Mouse (Mus musculus): ENCODE measurements at regions not wholly inside any gene's neighbourhood (a gene's known extent, or its start where the extent isn't known, plus 50 kb on each side); places are given as distances from the start of the nearest gene placed in this dataset.
A peak's percentile ranks its signal among the peaks of the same experiment; 100 is the strongest.

GRCm38 (mm10) chr9:89802658-89803057, 64.4 kb upstream of the Ankrd34c start:
- H3K4me1 ChIP-seq (ENCODE audit: control insufficient read depth, insufficient read depth, low read depth, low read length): no peaks in the 10 kb centered on the region
- no peaks in the 10 kb centered on the region for H3K9me3 ChIP-seq (ENCODE audit: control insufficient read depth, low read length)
- 82% methylated on average over 10 of the region's 10 CpGs for WGBS
- no peak overlapping the region for H3K4me3 ChIP-seq (ENCODE audit: low read length)
- H3K4me2 ChIP-seq (ENCODE audit: low read length): no peak overlapping the region
- no peak overlapping the region for H3K27ac ChIP-seq (ENCODE audit: low read depth, low read length)
- no peak overlapping the region for H3K9ac ChIP-seq (ENCODE audit: low read depth, low read length)
- peak; percentile 56; the same call in 1 of the 2 replicates for ATAC-seq
- H3K36me3 ChIP-seq (ENCODE audit: control insufficient read depth, insufficient read depth, low read length): no peaks in the 10 kb centered on the region
- H3K27me3 ChIP-seq (replicated peaks; ENCODE audit: control insufficient read depth, insufficient read depth, low read length): no peaks in the 10 kb centered on the region

GRCm38 (mm10) chr9:89793018-89793417, 54.7 kb upstream of the Ankrd34c start:
- H3K4me2 ChIP-seq (ENCODE audit: low read length): no peak overlapping the region
- WGBS: 7% methylated on average over 6 of the region's 6 CpGs
- ATAC-seq: peak; percentile 52

GRCm38 (mm10) chr9:89789926-89790325, 51.7 kb upstream of the Ankrd34c start:
- WGBS: 68% methylated on average over 5 of the region's 5 CpGs
- ATAC-seq: no peak
- Histone ChIP-seq H3K27ac (ENCODE audit: low read depth, low read length) (no peak overlapping the region), H3K27me3 (replicated peaks; ENCODE audit: control insufficient read depth, insufficient read depth, low read length) (no peaks in the 10 kb centered on the region), H3K9me3 (ENCODE audit: control insufficient read depth, low read length) (no peaks in the 10 kb centered on the region), H3K4me1 (ENCODE audit: control insufficient read depth, insufficient read depth, low read depth, low read length) (no peaks in the 10 kb centered on the region), H3K4me2 (ENCODE audit: low read length) (no peak overlapping the region), H3K4me3 (ENCODE audit: low read length) (no peak overlapping the region), H3K36me3 (ENCODE audit: control insufficient read depth, insufficient read depth, low read length) (no peaks in the 10 kb centered on the region), H3K9ac (ENCODE audit: low read depth, low read length) (no peak overlapping the region)

More at GRCm38 (mm10) chr9:89793018-89793417, 54.7 kb upstream of the Ankrd34c start:
- no peak overlapping the region for H3K27ac ChIP-seq (ENCODE audit: low read depth, low read length)
- H3K9me3 ChIP-seq (ENCODE audit: control insufficient read depth, low read length): no peaks in the 10 kb centered on the region
- H3K36me3 ChIP-seq (ENCODE audit: control insufficient read depth, insufficient read depth, low read length): no peaks in the 10 kb centered on the region
- no peaks in the 10 kb centered on the region for H3K4me1 ChIP-seq (ENCODE audit: control insufficient read depth, insufficient read depth, low read depth, low read length)
- no peak overlapping the region for H3K4me3 ChIP-seq (ENCODE audit: low read length)
- H3K9ac ChIP-seq (ENCODE audit: low read depth, low read length): no peak overlapping the region
- H3K27me3 ChIP-seq (replicated peaks; ENCODE audit: control insufficient read depth, insufficient read depth, low read length): no peaks in the 10 kb centered on the region

- no peaks in the 10 kb centered on the region for H3K4me1 ChIP-seq (ENCODE audit: control insufficient read depth, insufficient read depth, low read depth, low read length)
- no peak overlapping the region for H3K4me2 ChIP-seq (ENCODE audit: low read length)
- H3K9me3 ChIP-seq (ENCODE audit: control insufficient read depth, low read length): no peaks in the 10 kb centered on the region
- H3K36me3 ChIP-seq (ENCODE audit: control insufficient read depth, insufficient read depth, low read length): no peaks in the 10 kb centered on the region
- no peak for ATAC-seq
- WGBS: 100% methylated on average over 1 of the region's 1 CpGs
- no peaks in the 10 kb centered on the region for H3K27me3 ChIP-seq (replicated peaks; ENCODE audit: control insufficient read depth, insufficient read depth, low read length)
- H3K27ac ChIP-seq (ENCODE audit: low read depth, low read length): no peak overlapping the region
- H3K9ac ChIP-seq (ENCODE audit: low read depth, low read length): no peak overlapping the region
- H3K4me3 ChIP-seq (ENCODE audit: low read length): no peak overlapping the region
Measured at GRCm38 (mm10) chr9:89788651-89789050, 50.4 kb upstream of the Ankrd34c start.

MicroRNAs in the stretch of these regions (microRNA counts, 519-probe panel; counts per million panel counts)
- microRNA mmu-miR-184: 1,882 counts per million, percentile 23 among the panel's probes with 10 or more counts

Small RNA genes in the stretch of these regions (microRNA-seq; reads per million reads assigned to microRNA genes)
- 22.1 reads per million, percentile 33 among the genes with 10 or more reads in this experiment for gene Mir184
